Mouse (Mus musculus) embryonic facial prominence, embryonic 15.5 days (tissue): ENCODE results near the gene Cldn12. TPM values are rescaled to one million over a fixed set of nuclear protein-coding genes. Genes with fewer than 3 reads are reported as not detected.

Experiments used
- ATAC-seq: fragments of 200-750 bp; cut with Nextera tagmentation; 2 replicates; pipeline ENCODE4 v1.8.0; 2017; ENCODE audit warnings: low read depth, moderate TSS enrichment; ENCODE audit not compliant: insufficient number of reproducible peaks, low FRiP score, low TSS enrichment
- H3K27ac ChIP-seq: fragments of 300-500 bp; sonication (generic); replicated peaks from 2 replicates; pipeline ENCODE4 v1.5.1; 2015; ENCODE audit warnings: mild to moderate bottlenecking, inconsistent platforms
- H3K27me3 ChIP-seq: fragments of 300-500 bp; sonication (generic); 2 replicates; pipeline ENCODE4 v1.6.1; 2015; ENCODE audit warnings: inconsistent platforms
- H3K36me3 ChIP-seq: fragments of 300-500 bp; sonication (generic); 2 replicates; pipeline ENCODE4 v1.6.1; 2015; ENCODE audit warnings: mild to moderate bottlenecking, inconsistent platforms
- H3K4me1 ChIP-seq: fragments of 300-500 bp; sonication (generic); 2 replicates; pipeline ENCODE4 v1.6.1; 2015; ENCODE audit warnings: inconsistent platforms
- H3K4me2 ChIP-seq: fragments of 300-500 bp; sonication (generic); replicated peaks from 2 replicates; pipeline ENCODE4 v1.6.1; 2015; ENCODE audit warnings: mild to moderate bottlenecking, inconsistent platforms
- H3K4me3 ChIP-seq: fragments of 300-500 bp; sonication (generic); replicated peaks from 2 replicates; pipeline ENCODE4 v1.5.1; 2015; ENCODE audit warnings: mild to moderate bottlenecking, inconsistent platforms
- H3K9ac ChIP-seq: fragments of 300-500 bp; sonication (generic); 2 replicates; pipeline ENCODE4 v1.6.1; 2015; ENCODE audit warnings: inconsistent platforms
- H3K9me3 ChIP-seq: fragments of 300-500 bp; sonication (generic); replicated peaks from 2 replicates; pipeline ENCODE4 v1.6.1; 2016; ENCODE audit warnings: inconsistent platforms
- WGBS: fragments of 180-500 bp; shearing (Covaris S2); methylation state at CpG from one replicate; pipeline ENCODE4 v1.1.7; 2015; 5-methylcytosine and 5-hydroxymethylcytosine counted together
- polyA plus RNA-seq: library from polyadenylated mRNA; unstranded; fragments of >200 nt; fragmentation: Nextera tagmentation; extraction: Ambion mirVana; gene quantifications from 2 replicates; pipeline ENCODE4 v1.2.1, GENCODE M21; 2015

Cldn12 gene
- polyA plus RNA-seq, 1 experiment from 2014 or later = 18.6 TPM

DNA sequence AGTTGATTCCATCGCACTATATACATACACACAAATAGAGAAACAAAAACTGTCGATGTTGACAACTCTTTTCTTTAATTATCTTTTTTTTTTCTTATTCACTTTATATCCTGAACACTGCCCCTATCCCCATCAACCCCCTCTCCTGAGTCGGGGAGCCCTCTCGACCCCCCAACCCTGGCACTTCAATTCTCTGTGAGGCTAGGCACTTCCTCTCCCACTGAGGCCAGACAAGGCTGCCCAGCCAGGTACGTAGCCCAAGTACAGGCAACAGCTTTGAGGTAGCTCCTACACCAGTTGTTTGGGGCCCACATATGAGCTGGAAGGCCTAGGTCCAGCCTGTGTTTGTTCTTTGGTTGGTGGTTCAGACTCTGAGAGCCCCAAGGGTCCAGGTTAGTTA is 653 bp upstream of the Cldn12 start:
- H3K4me2 ChIP-seq = peak overlapping the region; percentile 74; the same call in 1 of the 2 replicates
- H3K27me3 ChIP-seq = no peaks in the 10 kb centered on the region
- H3K9ac ChIP-seq = no peak overlapping the region
- no peaks in the 10 kb centered on the region for H3K36me3 ChIP-seq
- no peaks in the 10 kb centered on the region for H3K9me3 ChIP-seq
- H3K4me3 ChIP-seq = peak overlapping the region; percentile 74; the same call in 1 of the 2 replicates
- H3K27ac ChIP-seq = no peak overlapping the region
- peaks cover 6% of the 10 kb centered on the region; the same call in 1 of the 2 replicates for H3K4me1 ChIP-seq
- WGBS = 80% methylated on average over 5 of the region's 5 CpGs
- no peak for ATAC-seq

DNA sequence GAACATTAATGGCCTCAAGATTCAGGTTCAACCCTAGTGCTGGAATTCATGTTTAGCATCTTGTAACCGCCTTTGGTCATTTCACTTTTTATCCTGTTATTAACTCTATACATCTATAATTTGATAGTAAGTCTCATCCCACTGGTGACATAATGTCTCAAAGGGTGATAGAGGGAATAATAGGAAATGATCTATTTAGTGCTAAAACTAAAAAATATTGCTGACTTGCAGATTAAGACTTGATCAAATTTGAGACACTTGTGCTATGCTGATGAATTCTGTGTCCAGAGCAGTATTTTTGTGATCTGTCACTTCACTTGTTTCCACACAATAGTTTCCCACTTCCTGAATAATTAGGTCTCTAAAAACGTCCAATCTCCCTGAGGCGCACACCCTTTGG is 3.4 kb downstream of the Cldn12 start:
- Histone ChIP-seq H3K9me3 (no peaks in the 10 kb centered on the region), H3K4me2 (no peak overlapping the region), H3K9ac (no peak overlapping the region), H3K4me1 (peaks cover 10% of the 10 kb centered on the region; the same call in 1 of the 2 replicates), H3K27ac (no peak overlapping the region), H3K36me3 (peaks cover 16% of the 10 kb centered on the region), H3K27me3 (no peaks in the 10 kb centered on the region), H3K4me3 (no peak overlapping the region)
- ATAC-seq = no peak
- WGBS = 82% methylated on average over 3 of the region's 3 CpGs

DNA sequence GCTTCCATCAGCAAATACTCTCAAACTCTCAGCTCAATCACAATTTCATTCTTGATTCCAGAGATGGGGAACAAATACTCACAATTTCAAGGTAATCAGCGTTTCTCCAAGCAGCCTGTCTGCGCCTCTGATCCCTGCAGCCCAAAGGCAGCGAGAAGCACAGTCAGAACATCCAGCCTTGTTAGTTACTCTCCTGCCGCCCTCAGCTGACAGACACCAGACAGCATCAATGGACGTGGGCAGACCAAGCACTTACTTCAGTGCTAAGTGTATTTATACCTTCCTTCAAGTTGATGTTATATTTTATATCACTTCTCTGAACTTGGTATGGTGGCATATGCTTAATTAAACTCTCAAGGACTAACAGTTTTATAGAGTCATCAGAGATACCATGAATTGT is 3.8 kb downstream of the Cldn12 start:
- Histone ChIP-seq H3K4me1 (peaks cover 10% of the 10 kb centered on the region; the same call in 1 of the 2 replicates), H3K36me3 (peaks cover 16% of the 10 kb centered on the region), H3K4me3 (no peak overlapping the region), H3K4me2 (no peak overlapping the region), H3K27me3 (no peaks in the 10 kb centered on the region), H3K9ac (no peak overlapping the region), H3K9me3 (no peaks in the 10 kb centered on the region), H3K27ac (no peak overlapping the region)
- no peak for ATAC-seq
- 69% methylated on average over 5 of the region's 5 CpGs for WGBS

DNA sequence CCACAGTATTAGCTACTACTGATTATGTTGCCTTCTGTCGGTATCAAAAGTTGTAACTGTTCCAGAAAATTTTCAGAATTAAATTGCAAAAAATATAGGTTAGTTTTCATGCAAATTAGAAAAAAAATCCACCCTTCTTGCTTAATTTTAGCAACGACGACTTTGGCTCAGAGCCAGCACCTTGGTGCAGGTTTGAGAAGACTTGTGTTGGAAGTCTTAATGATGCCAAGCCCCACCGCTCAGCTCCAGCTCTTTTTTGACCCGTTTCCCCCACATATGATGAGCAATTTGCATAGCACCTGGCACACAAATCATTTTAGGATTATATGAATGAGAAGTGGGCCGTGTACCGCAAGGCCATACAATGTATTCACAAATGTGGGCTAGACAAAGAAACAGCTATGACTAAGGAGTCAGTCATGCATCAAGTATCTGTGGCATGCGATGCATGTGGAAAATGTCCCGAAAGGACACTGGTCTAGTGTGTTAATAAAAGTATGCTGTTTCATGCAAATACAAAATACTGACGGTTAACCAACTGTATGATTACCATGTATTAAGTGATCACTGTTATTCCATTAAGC is 4.4 kb downstream of the Cldn12 start:
- Histone ChIP-seq H3K36me3 (peaks cover 16% of the 10 kb centered on the region), H3K9ac (no peak overlapping the region), H3K4me1 (peaks cover 10% of the 10 kb centered on the region; the same call in 1 of the 2 replicates), H3K4me3 (no peak overlapping the region), H3K4me2 (no peak overlapping the region), H3K27me3 (no peaks in the 10 kb centered on the region), H3K27ac (no peak overlapping the region), H3K9me3 (no peaks in the 10 kb centered on the region)
- ATAC-seq = no peak
- WGBS = 58% methylated on average over 10 of the region's 10 CpGs

DNA sequence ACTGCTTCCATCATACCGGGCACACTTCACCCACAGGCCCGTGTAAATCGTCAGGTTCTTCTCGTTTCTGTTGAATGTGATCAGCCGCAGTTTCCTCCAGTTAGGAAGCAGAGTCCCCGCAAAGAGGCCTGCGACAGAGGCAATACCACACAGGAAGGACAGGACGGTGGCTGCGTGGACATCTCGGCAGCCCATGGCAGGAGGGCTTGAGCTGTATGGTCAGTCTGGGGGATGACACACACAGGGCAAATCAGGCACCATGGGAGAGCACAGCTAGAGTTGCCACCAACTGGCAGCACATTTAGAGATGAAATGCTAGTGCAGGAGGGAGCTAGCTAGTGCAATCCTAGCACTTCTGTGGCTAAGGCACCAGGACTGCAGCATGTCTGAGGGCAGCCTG is 6.5 kb downstream of the Cldn12 start:
- peaks cover 22% of the 10 kb centered on the region for H3K36me3 ChIP-seq

DNA sequence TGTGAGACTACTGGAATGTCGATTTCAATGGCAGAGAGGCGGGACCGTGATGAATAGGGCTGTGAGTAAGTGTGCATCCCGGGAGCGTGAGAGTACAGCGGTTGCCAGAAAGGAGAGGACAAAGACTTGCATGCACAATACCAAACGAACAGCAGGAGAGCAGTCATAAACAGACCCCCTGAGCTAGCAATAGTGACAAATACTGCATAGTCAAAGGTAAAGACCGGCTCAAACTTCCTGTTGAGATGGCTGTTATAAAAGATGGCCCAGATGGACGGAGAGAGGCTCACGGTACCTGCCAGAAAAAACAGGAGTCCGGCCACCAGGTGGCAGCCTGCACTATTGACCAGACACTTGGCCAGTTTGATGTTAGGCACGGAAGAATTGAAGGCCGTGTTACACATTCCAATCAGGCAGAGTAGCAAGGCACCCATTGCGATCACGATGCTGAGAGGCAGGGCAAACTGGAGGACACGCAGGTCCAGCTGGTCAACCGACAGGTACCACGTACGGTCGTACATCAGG is 7.0 kb downstream of the Cldn12 start:
- no peak overlapping the region for H3K27ac ChIP-seq
- 61% methylated on average over 20 of the region's 20 CpGs for WGBS
- H3K4me1 ChIP-seq = 0 out of 2 replicates have a peak, but pooled peaks cover 4% of the 10 kb centered on the region
- H3K9me3 ChIP-seq = no peaks in the 10 kb centered on the region
- no peak overlapping the region for H3K9ac ChIP-seq
- H3K27me3 ChIP-seq = no peaks in the 10 kb centered on the region
- H3K4me3 ChIP-seq = no peak overlapping the region
- no peak overlapping the region for H3K4me2 ChIP-seq
- peaks cover 22% of the 10 kb centered on the region for H3K36me3 ChIP-seq
- ATAC-seq = no peak

More for the DNA sequence above, 6.5 kb downstream of the Cldn12 start:
- Histone ChIP-seq H3K9me3 (no peaks in the 10 kb centered on the region), H3K4me3 (no peak overlapping the region), H3K27ac (no peak overlapping the region), H3K4me1 (0 out of 2 replicates have a peak, but pooled peaks cover 4% of the 10 kb centered on the region), H3K4me2 (no peak overlapping the region), H3K9ac (no peak overlapping the region), H3K27me3 (no peaks in the 10 kb centered on the region)
- ATAC-seq = no peak
- WGBS = 89% methylated on average over 10 of the region's 10 CpGs

DNA sequence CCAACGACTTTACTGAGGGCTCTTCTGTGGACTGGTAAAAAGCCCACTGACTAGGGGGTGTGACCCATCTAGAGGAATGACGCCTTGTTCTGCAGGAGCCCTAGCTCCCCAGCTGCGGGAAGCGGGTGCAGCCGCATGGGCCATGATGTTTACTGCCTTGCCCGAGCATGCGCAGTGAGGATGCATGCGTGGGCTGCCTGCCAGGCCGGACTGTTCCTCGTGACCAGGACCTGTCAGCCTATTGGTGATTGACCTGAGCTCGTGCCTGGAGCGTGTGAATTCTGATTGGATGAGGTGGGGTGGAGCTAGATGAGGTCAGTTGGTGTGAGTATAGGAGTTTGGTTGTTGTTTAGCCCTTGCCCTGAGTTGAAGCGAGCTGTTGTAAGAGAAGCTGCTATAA is 10.3 kb downstream of the Cldn12 start:
- no peak overlapping the region for H3K27ac ChIP-seq
- H3K9me3 ChIP-seq = no peaks in the 10 kb centered on the region
- H3K9ac ChIP-seq = no peak overlapping the region
- no peak for ATAC-seq
- H3K4me3 ChIP-seq = no peak overlapping the region
- H3K4me1 ChIP-seq = no peaks in the 10 kb centered on the region
- 88% methylated on average over 13 of the region's 13 CpGs for WGBS
- H3K36me3 ChIP-seq = peaks cover 22% of the 10 kb centered on the region
- no peak overlapping the region for H3K4me2 ChIP-seq
- no peaks in the 10 kb centered on the region for H3K27me3 ChIP-seq

DNA sequence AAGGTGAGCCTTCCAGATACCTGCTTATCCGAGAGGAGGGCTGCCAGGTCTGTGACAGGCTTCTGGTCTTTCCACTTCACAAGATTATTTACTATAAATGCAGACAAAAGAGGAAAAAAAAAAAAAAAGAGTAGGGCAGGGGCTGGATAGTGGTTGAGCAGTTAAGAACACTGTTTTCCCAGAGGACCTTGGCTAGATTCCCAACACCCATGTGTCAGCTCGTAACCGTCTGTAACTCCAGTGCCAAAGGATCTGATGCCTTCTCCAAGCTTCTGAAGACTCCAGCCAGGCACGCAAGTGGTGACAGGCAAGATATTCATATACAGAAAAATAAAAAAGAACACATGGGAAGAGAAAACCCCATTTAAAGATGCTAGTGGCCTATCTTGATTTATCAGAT is 11.4 kb downstream of the Cldn12 start:
- no peak overlapping the region for H3K4me3 ChIP-seq
- H3K4me1 ChIP-seq = no peaks in the 10 kb centered on the region
- 75% methylated on average over 4 of the region's 4 CpGs for WGBS
- H3K36me3 ChIP-seq = peaks cover 22% of the 10 kb centered on the region
- no peaks in the 10 kb centered on the region for H3K9me3 ChIP-seq
- no peak overlapping the region for H3K4me2 ChIP-seq
- no peak overlapping the region for H3K9ac ChIP-seq
- no peak overlapping the region for H3K27ac ChIP-seq
- H3K27me3 ChIP-seq = no peaks in the 10 kb centered on the region
- no peak for ATAC-seq

DNA sequence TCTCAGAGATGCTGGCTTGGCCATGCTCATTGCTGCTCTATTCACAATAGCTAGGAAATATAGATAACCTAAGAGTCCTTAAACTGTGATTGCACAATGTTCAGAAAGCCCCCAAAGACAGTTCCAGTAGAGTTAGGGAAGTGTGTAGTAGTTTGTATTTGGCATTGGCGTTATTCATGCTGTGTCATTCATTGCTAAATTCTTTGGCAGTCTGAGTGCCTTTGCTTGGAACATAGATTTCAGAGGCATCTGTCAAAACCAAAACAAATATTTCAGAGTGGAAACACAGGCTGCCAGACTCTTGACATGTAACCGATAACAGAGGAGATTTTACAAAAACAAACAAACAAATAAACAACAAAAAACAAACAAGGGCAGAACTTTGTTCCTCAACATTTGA is 13.2 kb downstream of the Cldn12 start:
- Histone ChIP-seq H3K36me3 (peaks cover 7% of the 10 kb centered on the region), H3K4me1 (no peaks in the 10 kb centered on the region), H3K9me3 (no peaks in the 10 kb centered on the region), H3K9ac (no peak overlapping the region), H3K27me3 (no peaks in the 10 kb centered on the region), H3K27ac (no peak overlapping the region), H3K4me2 (no peak overlapping the region), H3K4me3 (no peak overlapping the region)
- 70% methylated on average over 2 of the region's 2 CpGs for WGBS
- no peak for ATAC-seq

DNA sequence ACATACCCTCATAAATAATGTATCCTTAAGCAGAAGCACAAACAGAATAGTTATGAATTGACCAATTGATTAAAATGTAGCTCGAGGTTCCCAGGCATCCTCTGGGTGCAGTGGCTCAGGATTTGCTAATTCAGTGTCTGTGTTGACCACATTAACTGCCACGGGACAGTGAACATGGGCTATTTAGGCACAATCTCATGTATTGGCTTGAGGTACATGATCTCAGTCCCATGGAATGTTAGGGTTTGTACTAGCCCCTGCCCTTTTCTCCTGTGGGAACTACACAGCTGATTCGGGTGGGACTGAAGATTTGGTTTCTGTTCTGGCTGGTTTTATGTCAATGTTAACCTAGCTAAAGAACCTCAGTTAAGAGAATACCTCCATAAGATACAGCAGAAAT is 18.4 kb downstream of the Cldn12 start:
- Histone ChIP-seq H3K4me1 (no peaks in the 10 kb centered on the region), H3K27ac (no peak overlapping the region), H3K9me3 (no peaks in the 10 kb centered on the region), H3K27me3 (no peaks in the 10 kb centered on the region), H3K4me3 (no peak overlapping the region), H3K9ac (no peak overlapping the region), H3K4me2 (no peak overlapping the region), H3K36me3 (no peaks in the 10 kb centered on the region)
- WGBS = 54% methylated on average over 3 of the region's 3 CpGs
- no peak for ATAC-seq

DNA sequence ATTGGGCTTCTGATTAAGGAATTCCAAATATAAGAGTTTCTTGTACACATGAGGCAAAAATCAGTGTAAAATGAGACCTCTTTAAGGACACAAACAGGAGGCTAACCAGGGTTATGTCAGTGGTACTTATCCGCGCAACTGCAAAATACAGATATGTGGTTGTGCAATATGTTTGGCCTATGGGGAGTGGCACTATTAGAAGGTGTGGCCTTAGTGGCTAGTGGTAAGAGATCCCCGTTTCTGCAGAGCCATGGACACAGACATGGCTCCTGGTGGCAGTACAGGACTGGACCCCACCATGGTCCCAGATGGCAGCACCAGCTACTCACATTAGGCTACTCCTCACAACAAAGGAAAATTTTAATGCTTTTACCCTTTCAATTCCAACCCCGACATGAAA is 19.7 kb downstream of the Cldn12 start:
- H3K4me1 ChIP-seq = no peaks in the 10 kb centered on the region
- no peaks in the 10 kb centered on the region for H3K27me3 ChIP-seq
- H3K4me2 ChIP-seq = no peak overlapping the region
- ATAC-seq = no peak
- no peak overlapping the region for H3K9ac ChIP-seq
- H3K36me3 ChIP-seq = no peaks in the 10 kb centered on the region
- WGBS = 92% methylated on average over 4 of the region's 4 CpGs
- no peak overlapping the region for H3K4me3 ChIP-seq
- no peaks in the 10 kb centered on the region for H3K9me3 ChIP-seq
- H3K27ac ChIP-seq = no peak overlapping the region
